Mouse (Mus musculus): ENCODE measurements around the gene Cadps. TPM values are rescaled to one million over a fixed set of nuclear protein-coding genes. Genes with fewer than 3 reads are reported as not detected.

The Cadps gene
- polyA plus RNA-seq, 1 experiment from 2014 or later: 0.06 TPM

DNA sequence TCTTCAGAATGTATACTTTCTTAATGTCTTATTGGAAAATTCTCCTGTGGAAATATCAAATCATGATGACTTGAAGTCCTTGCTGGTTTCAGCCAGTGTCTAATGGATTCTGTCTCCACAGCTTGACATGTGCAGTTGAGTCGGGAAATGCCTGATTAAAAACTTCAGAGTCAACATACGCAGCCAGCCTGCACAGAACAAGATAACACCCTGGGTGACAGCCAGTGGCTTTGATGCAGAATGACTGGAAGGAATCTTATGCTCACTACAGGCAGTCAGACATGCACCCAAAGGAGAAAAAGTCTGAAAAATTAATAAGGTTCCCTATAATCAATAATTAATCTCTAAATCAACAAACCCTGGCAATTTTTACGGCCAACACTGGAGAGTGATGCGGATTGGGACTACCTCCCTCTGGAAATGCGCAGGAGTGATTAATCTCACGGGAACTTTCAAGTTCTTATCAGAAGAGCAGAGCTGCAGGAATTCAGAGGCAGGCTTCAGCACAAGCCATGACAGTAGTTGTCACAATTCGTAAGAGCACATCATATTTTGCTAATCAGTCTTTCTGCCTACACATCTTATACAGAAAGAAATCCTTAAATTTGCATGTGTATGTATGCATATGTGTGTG, 185.6 kb downstream of the Cadps start:
- Histone ChIP-seq H3K4me3 (no peak overlapping the region), H3K9ac (no peak overlapping the region), H3K4me1 (no peaks in the 10 kb centered on the region), H3K4me2 (no peak overlapping the region), H3K27ac (no peak overlapping the region), H3K27me3 (replicated peaks) (no peaks in the 10 kb centered on the region), H3K36me3 (no peaks in the 10 kb centered on the region), H3K9me3 (replicated peaks) (no peaks in the 10 kb centered on the region)
- ATAC-seq: no peak
- 49% methylated on average over 7 of the region's 7 CpGs for WGBS (ENCODE audit: insufficient replicate concordance)

DNA sequence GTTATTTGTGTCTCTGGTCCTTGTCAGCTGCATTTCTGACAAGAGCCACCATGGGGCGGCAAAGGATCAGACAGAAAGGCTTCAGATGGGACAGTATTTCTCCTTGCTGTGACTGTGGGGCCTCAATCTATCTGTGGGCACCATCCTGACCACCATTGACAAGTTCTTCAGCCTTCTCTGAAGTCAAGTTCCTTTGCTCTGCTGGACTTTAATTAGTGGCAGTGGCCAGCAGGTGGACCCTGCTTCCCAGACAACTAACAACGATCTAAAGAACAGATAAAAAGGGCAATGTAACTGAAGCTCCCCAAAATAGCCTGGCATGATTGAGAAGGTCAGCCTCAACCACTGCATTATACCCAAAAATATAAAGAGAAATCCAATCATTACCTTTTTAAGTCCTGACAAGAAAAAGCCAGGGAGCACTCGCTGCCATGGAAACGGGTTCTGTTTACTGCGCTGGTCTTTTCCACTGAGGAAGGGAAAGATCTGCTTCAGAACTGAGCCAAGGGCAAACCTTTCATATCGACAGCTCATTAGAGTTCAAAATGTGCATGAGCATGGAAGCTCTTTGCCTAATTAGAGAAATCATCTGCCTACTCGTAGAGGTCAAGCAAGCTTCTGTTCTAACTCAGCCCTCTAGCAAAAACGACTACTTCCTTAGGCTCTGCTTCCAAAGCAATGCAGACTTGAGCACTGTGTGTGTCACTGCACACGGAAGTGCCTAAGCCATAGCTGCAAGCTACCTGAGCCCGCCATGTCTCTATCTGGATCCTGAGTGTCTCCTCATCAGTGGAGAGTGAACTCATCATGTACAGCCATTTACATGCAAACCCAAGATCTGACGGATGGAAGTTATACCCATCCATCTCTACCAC, 198.4 kb downstream of the Cadps start:
- H3K4me3 ChIP-seq: no peak overlapping the region
- H3K4me2 ChIP-seq: no peak overlapping the region
- no peak overlapping the region for H3K27ac ChIP-seq
- H3K27me3 ChIP-seq (replicated peaks): no peaks in the 10 kb centered on the region
- H3K4me1 ChIP-seq: no peaks in the 10 kb centered on the region
- no peak for ATAC-seq
- no peaks in the 10 kb centered on the region for H3K36me3 ChIP-seq
- H3K9ac ChIP-seq: no peak overlapping the region
- WGBS (ENCODE audit: insufficient replicate concordance): 63% methylated on average over 11 of the region's 11 CpGs
- no peaks in the 10 kb centered on the region for H3K9me3 ChIP-seq (replicated peaks)

DNA sequence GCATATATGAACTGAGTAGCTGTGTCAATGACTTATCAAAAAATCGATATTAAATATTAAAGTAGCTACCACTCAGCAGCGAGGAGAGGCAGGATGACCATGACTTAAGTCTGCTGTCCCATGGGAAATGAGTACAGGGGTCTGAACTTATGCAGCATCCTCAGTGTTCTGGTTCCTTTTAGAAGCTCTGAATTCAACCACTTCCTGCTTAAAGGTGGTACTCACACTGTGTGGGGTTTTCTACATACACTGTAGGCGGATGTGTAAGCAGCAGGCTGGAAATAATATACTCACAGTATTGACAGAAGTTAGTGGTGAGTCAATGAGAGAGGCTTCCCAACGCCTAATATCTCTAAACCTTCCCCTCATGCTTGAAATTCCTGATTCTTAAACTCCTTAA, 215.9 kb downstream of the Cadps start:
- ATAC-seq: no peak
- H3K9ac ChIP-seq: no peak overlapping the region
- H3K36me3 ChIP-seq: no peaks in the 10 kb centered on the region
- no peak overlapping the region for H3K27ac ChIP-seq
- H3K9me3 ChIP-seq (replicated peaks): no peaks in the 10 kb centered on the region
- 49% methylated on average over 4 of the region's 4 CpGs for WGBS (ENCODE audit: insufficient replicate concordance)
- H3K4me1 ChIP-seq: no peaks in the 10 kb centered on the region
- H3K4me3 ChIP-seq: no peak overlapping the region
- no peak overlapping the region for H3K4me2 ChIP-seq
- H3K27me3 ChIP-seq (replicated peaks): no peaks in the 10 kb centered on the region

DNA sequence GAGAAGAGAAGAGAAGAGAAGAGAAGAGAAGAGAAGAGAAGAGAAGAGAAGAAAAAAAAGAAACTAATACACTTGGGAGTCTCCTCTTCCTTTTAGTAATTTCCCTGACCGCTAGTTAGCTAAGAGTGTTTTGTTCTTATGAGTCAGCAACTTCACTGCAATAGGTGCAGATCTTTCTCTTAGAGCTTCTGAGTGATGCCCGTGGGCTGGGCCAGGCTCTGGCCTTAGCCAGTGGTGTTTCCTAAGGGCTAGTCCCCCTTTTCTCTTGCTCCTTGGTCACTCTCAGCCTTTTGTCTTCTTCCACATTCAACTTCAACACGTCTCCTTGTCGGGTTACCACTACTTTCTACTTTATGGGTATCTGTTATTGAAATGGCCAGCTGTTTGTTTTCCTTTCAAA, 216.7 kb downstream of the Cadps start:
- no peaks in the 10 kb centered on the region for H3K9me3 ChIP-seq (replicated peaks)

DNA sequence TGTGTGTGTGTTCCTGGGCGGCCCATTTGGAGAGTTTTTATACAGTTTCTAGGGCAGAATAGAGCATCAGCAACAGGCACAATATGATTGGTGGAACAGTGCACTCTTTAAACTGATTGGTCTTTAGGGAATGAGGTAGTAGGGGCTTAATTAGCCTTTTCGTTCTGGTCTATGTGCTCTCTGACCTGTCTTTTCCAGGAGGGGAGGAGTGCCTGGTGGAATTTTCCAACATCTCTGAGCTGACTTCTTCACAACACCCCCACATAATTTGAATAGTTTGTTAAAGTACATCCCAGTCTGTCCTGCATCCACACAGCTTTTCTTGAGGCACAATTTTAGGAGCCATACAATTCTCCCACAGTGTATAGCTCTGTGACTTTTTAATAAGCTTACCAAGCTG, 220.8 kb downstream of the Cadps start:
- 58% methylated on average over 2 of the region's 2 CpGs for WGBS (ENCODE audit: insufficient replicate concordance)
- Histone ChIP-seq H3K9ac (no peak overlapping the region), H3K4me1 (no peaks in the 10 kb centered on the region), H3K27me3 (replicated peaks) (no peaks in the 10 kb centered on the region), H3K9me3 (replicated peaks) (no peaks in the 10 kb centered on the region), H3K36me3 (no peaks in the 10 kb centered on the region), H3K27ac (no peak overlapping the region), H3K4me2 (no peak overlapping the region), H3K4me3 (no peak overlapping the region)
- no peak for ATAC-seq

More for the DNA sequence above, 216.7 kb downstream of the Cadps start:
- ATAC-seq: no peak
- no peak overlapping the region for H3K27ac ChIP-seq
- 59% methylated on average over 4 of the region's 4 CpGs for WGBS (ENCODE audit: insufficient replicate concordance)
- H3K9ac ChIP-seq: no peak overlapping the region
- no peak overlapping the region for H3K4me3 ChIP-seq
- no peaks in the 10 kb centered on the region for H3K36me3 ChIP-seq
- H3K4me1 ChIP-seq: no peaks in the 10 kb centered on the region
- H3K4me2 ChIP-seq: no peak overlapping the region
- H3K27me3 ChIP-seq (replicated peaks): no peaks in the 10 kb centered on the region

DNA sequence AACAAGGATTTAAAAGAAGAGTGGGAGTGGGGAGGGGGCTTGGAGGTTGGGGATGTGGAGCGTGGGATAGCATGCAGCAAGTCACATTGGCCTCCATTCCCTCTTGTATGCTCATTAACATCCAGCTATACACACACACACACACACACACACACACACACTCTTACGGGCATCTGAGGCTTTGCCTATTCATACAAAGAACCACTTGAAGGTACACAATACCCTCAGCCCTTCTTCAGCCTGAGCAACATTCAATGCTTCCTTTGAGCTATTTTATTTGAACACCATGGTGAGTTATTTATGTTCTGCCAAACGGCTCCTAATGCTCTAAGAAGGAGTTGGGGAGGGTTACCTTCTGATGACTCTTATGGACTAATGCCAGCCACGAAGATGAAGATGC, 227.6 kb downstream of the Cadps start:
- Histone ChIP-seq H3K27me3 (replicated peaks) (no peaks in the 10 kb centered on the region), H3K9me3 (replicated peaks) (no peaks in the 10 kb centered on the region), H3K4me1 (no peaks in the 10 kb centered on the region), H3K4me2 (no peak overlapping the region), H3K4me3 (no peak overlapping the region), H3K27ac (no peak overlapping the region), H3K36me3 (no peaks in the 10 kb centered on the region), H3K9ac (no peak overlapping the region)
- WGBS (ENCODE audit: insufficient replicate concordance): 60% methylated on average over 4 of the region's 4 CpGs
- ATAC-seq: no peak

DNA sequence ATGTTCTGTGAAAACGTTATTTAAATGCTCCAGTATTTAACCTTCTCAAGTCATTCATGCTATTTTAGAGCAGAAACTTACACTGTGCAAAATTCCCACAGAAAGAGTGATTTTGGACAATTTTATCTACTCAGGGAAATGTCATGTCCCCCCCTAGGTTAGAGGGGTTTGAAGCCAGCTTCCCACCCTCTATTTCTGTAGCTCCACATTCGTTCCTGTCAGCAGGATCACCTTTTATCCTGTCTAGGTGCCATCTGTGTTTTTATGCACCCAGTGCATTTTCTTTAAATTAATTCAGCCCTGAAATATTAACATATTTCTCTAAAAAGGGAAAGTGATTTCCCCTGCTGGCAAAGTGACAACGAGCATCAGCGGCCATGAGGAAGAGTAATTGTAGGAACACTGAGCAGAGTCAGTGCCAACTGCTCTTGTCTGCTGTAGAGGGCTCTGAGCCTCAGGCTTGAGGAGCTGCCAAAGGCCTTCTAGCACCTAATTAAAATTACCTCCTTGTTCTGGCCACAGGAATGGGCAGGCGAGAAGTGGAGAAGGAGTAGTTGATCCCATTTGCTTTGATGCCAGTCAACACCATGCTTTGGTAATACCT, 230.3 kb downstream of the Cadps start:
- Histone ChIP-seq H3K9me3 (replicated peaks) (no peaks in the 10 kb centered on the region), H3K4me3 (no peak overlapping the region), H3K4me1 (no peaks in the 10 kb centered on the region), H3K4me2 (no peak overlapping the region), H3K9ac (no peak overlapping the region), H3K27ac (no peak overlapping the region), H3K27me3 (replicated peaks) (no peaks in the 10 kb centered on the region), H3K36me3 (no peaks in the 10 kb centered on the region)
- WGBS (ENCODE audit: insufficient replicate concordance): 61% methylated on average over 5 of the region's 5 CpGs
- no peak for ATAC-seq

DNA sequence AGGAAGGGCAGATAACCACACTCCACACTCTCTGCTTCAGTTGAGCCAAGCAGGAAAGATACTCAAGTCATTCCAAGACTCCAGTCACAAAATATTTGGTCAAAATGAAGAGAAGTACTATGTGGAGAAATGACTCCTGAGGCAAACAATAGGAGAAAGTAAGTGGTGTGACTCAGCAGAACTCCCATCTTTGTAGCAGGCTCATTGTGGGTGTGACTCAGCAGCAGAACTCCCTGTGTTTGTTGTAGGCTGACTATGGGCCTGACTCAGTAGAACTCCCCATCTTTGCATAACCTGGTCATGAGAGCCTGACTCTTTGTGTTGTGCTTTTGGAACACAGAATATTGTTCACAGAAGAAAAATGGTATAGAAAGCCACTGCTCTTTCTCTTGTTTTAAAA, 231.1 kb downstream of the Cadps start:
- H3K4me1 ChIP-seq: no peaks in the 10 kb centered on the region
- H3K4me3 ChIP-seq: no peak overlapping the region
- H3K27ac ChIP-seq: no peak overlapping the region
- H3K27me3 ChIP-seq (replicated peaks): no peaks in the 10 kb centered on the region
- ATAC-seq: no peak
- no peak overlapping the region for H3K9ac ChIP-seq
- no peak overlapping the region for H3K4me2 ChIP-seq
- H3K9me3 ChIP-seq (replicated peaks): no peaks in the 10 kb centered on the region
- H3K36me3 ChIP-seq: no peaks in the 10 kb centered on the region

DNA sequence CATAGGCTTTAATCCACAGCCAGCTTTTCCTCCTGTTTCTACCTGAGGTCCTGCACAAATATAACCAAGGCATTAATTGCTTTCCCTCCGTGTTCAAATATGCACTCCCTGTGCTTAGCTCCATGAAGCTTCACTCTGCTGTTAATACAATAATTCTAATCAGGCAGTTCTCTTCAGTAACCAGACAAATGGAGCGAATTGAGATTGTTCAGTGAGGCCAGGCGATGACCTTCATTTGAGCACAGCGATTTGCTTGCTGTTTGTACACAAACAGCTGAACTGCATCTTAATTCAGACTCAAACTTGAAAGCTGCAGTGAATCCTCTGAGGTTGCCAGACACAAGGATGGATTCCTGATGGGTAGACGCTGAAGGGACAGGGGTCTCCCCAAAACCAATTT, 239.3 kb downstream of the Cadps start:
- no peak for ATAC-seq
- H3K27me3 ChIP-seq (replicated peaks): no peaks in the 10 kb centered on the region
- H3K4me1 ChIP-seq: no peaks in the 10 kb centered on the region
- H3K27ac ChIP-seq: no peak overlapping the region
- H3K36me3 ChIP-seq: no peaks in the 10 kb centered on the region
- no peak overlapping the region for H3K9ac ChIP-seq
- H3K9me3 ChIP-seq (replicated peaks): no peaks in the 10 kb centered on the region
- no peak overlapping the region for H3K4me2 ChIP-seq
- WGBS (ENCODE audit: insufficient replicate concordance): 63% methylated on average over 5 of the region's 5 CpGs
- no peak overlapping the region for H3K4me3 ChIP-seq

DNA sequence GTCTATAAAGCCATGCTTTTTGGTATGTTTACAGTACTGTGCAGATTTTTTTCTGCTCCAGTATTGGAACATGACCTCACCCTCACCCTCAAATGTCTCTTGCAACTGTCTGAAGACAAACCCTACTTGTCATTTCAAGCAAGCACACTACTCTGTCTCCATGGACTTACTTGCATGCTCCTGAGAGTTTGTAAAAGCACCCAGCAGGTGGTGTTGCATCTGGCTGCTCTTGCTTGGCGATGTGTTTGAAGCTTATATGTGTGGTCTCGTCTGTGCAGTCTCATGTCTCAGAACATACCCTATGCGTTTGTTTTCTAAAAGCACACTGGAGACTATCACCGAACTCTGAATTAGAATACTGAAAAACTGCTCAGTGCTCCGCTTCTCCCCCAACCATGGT, 241.2 kb downstream of the Cadps start:
- Histone ChIP-seq H3K4me3 (no peak overlapping the region), H3K36me3 (no peaks in the 10 kb centered on the region), H3K4me1 (no peaks in the 10 kb centered on the region), H3K9ac (no peak overlapping the region), H3K27ac (no peak overlapping the region), H3K27me3 (replicated peaks) (no peaks in the 10 kb centered on the region), H3K9me3 (replicated peaks) (no peaks in the 10 kb centered on the region), H3K4me2 (no peak overlapping the region)
- no peak for ATAC-seq
- WGBS (ENCODE audit: insufficient replicate concordance): 65% methylated on average over 5 of the region's 5 CpGs

DNA sequence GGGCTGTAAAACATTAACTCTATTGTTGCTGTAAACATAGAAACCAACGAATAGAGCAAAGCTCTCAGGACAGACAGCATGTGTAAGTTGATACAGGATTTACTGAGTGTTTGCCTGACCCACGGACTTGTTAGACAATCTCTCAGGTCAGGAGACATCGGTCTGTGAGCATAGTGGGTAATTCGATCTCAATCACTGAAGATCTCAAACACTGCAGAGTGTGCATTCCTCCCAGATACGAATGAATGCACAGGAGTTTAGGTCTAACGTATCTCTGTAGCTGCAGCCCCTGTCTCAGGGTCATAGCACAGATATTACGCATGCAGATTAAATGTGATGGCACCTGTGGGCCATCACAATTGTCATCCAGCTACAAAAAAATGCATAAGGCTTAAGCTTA, 242.1 kb downstream of the Cadps start:
- no peaks in the 10 kb centered on the region for H3K36me3 ChIP-seq
- no peaks in the 10 kb centered on the region for H3K27me3 ChIP-seq (replicated peaks)
- H3K27ac ChIP-seq: no peak overlapping the region
- H3K4me2 ChIP-seq: no peak overlapping the region
- ATAC-seq: no peak
- no peak overlapping the region for H3K9ac ChIP-seq
- no peak overlapping the region for H3K4me3 ChIP-seq
- no peaks in the 10 kb centered on the region for H3K9me3 ChIP-seq (replicated peaks)
- H3K4me1 ChIP-seq: no peaks in the 10 kb centered on the region
- 52% methylated on average over 7 of the region's 7 CpGs for WGBS (ENCODE audit: insufficient replicate concordance)

DNA sequence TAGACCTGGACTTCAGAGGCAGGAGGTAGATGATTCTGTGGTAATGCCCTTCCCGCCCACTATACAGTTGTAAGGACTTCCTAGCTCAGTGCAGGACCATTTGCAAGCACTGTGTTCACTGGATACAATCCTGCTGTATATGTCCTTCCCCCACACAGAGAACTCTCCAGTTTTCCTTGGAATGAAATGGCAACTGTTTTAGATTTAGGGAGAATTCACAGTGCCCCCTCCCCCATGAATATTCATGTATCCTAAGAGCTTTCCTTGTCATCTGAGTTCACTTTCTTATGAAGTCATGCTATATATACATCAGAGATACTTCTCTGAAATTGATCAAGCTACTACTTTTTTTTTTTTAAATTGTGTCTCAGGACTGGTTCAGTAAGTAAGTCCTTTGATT, 244.7 kb downstream of the Cadps start:
- Histone ChIP-seq H3K4me1 (no peaks in the 10 kb centered on the region), H3K9ac (no peak overlapping the region), H3K27me3 (replicated peaks) (no peaks in the 10 kb centered on the region), H3K4me3 (no peak overlapping the region), H3K9me3 (replicated peaks) (no peaks in the 10 kb centered on the region), H3K27ac (no peak overlapping the region), H3K4me2 (no peak overlapping the region), H3K36me3 (no peaks in the 10 kb centered on the region)
- ATAC-seq: no peak
- WGBS (ENCODE audit: insufficient replicate concordance): 54% methylated on average over 1 of the region's 1 CpGs
